Mouse (Mus musculus): ENCODE measurements at regions not wholly inside any gene's neighbourhood (a gene's known extent, or its start where the extent isn't known, plus 50 kb on each side); places are given as distances from the start of the nearest gene placed in this dataset.
A peak's percentile ranks its signal among the peaks of the same experiment; 100 is the strongest.

DNA sequence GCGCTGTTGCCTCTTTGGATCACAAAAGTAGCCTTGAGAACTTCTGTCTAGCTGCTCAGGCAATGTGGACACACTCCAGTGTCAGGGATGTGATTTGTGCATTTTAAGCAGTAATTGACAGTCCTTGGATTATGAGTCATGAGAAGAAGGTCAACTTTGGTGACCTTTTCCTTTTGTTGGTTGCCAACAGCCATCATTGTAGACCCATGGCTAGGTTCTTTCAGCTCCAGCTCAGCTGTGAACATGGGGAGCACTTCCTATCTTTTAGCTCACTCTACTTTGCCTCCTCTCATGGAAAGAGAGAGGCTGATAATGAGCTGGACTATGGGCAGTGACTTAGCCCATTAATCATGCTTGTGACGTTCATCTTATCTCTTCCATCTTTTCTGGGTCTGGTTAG lies 602.8 kb downstream of the Ets1 start:
- DNase-seq = no peak

DNA sequence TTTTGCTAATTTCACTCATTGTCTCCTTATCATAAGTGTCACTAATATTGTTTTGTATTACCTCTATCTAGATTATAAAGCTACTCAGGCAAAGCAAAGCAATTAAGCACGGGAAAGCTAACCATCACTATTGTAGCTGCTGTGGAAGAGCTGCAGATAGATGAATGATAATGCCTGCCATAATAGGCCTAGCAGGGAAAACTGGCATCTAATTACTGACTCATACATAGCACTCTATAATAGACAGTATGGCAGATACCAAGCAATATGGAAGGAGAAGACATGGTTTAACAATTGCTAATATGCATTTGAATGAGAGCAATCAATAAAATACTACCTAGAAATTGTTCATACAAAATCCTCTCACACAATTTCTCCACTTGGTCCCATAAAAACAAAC lies 604.5 kb downstream of the Ets1 start:
- no peak for DNase-seq

DNA sequence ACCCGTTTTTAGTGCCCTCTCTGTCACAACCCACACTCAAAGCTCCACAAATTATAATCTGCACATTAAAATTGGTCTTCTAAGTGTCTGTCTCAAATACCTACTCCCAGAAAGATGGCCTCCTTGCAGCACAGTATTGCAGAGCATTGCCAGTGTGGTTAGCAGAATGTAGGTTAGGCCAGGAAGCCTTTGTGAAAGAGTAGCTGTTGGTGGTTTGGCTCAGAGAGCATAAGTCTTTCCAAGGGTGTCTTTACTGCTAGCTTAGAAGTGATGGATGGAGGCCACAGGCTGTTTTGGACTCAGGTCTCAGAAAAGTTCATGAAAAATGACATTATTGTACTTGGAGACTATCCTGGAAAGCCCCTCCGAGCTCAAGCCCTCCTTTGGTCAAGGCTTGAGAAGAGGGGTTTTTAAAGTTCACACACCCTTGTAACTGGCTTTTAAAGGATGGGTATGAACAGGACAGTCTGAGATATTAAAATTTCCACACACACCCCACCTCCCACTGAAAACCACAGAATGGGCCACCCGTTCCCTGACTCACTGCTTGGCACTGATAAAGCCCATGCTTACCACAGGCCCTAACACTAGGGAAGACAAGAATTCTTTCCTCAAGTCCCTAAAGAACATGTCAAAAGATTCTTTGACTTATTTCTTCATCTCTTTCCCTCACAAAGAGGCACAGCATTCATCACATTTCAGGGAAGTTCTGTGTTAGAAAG lies 605.1 kb downstream of the Ets1 start:
- DNase-seq = no peak

DNA sequence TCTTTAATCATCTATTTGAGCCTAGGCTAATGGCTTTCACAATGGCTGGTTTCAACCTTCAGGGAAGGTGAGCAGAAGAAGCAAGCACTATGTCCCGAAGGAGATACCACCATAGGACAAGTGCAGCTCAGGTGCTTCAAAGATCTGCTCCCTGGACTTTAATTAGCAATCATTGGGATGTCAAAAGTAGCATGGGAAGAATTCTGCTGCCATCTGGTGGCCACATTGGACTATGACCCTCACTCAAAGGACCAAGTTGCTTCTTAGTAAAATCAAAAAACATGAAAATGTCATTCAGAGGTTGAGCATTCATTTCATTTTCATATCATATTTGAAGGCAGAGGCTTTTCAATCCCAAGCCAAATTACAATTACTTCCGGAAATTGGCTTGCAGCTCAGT lies 610.9 kb downstream of the Ets1 start:
- peak; percentile 64 for DNase-seq

DNA sequence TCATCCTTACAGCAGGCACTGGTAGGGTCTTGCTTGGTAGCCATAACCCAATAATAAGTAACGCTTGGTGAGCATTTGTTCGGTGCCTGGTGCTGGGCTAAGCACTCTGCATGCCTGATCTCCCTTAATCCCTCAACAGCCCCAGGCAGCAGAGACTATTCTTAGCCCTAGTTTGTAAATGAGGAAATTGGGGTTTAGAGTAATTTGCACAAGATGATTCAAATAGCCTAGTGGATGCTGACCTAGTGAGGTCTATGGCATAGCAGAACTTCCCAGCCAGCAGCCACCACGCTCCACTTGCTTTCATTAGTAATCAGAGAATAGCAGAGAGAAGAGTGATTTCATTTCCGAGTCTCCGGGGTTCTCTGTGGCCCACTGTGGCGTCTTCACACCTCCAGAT lies 622.2 kb downstream of the Ets1 start:
- no peak for DNase-seq

DNA sequence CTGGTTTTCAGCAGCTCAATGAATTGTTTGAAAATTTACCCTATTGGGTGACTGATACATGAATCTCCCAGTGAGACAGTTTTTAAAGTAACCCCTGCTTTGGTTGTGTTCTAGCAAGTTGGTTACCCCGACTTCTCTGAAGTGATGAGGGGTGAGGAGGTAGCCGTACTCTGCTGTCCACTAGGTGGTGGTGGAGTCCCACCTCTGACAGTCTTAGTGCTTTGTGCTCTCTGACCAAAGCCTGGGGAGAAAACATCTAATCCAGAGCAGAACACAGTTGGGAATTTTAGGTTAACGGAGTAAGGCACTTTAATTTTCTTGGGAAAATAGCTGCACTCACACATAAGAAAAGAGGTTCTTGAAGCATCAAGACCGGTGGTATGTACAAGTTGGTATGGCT lies 624.1 kb downstream of the Ets1 start:
- DNase-seq = peak; percentile 30

DNA sequence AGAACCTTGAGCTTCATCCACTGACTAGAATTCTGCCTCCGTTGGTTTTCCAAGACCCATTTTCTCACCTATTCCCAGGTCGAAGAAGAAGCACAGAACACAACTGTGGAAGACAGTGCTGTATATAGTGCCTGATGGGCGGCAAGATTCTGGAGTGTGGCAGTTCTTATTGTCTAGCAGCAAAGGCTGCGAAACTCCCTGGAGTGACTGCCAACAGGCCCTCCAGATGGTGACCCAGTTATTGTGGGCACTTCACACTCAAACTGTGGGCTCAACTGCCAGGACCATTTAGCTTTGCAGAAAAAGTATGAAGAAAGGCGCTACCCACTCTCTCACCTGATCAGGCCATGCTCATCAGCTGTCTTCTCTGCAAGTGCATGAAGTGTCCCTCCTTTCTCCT lies 653.4 kb downstream of the Ets1 start:
- no peak for DNase-seq

DNA sequence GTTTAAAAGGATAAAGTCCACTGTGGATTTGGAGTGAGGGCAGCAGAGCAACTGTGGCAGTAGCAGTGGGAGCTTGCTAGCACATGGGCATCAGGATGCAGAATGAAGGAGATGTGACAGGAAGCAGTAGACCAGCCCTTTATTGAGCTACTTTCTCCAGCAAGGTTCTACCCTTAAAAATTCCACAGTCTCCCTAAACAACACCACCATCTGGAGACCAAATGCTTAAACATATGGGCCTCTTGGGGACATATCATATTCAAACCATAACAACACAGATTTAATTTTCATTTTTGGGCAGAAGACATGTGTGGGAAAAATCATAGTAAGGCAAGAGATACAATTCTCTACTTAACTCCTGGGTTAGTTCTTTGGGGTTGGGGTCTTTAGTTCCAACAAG lies 656.1 kb downstream of the Ets1 start:
- no peak for DNase-seq

DNA sequence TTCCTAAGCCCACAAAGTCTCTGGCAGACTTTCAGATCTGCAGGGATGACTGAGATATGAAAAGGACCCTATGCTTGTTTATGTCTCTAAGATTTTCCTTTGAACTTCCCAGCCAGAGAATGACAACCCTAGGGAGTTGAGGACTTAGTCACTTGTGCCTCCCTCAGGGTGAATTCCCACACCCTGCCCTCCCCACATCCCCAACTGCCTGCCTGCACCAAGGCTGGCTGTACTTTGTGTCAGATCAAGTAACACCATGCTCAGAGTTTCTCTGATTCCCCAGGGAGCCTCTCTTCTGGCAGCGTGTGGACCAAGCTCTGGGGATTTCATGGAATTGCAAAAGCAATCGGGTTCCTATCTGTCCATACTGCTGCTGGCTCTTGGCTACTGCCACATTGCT lies 659.9 kb downstream of the Ets1 start:
- peak; percentile 4 for DNase-seq

DNA sequence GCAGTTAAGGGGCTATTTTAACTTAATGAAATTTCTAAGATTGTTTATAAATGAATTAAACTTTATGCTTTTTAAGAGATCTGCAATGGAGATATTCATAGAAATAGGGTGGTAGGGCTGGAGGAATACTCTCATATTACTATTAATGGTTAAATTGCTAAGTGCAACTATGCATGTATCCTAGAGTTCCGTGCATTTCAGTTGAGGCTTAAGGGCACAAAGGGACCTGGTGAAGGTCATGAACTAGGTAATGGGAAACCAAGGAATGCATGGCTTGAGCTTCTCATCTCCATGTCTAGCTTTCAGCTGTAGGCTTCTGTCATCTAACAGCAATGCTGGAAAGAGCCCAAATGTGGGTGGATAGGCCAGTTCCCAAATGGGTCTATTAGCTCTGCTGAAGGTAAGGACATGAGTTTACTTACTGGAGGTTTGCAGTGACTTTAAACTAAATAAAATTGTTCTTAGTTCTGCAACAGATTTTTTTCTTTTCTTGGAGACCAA lies 683.6 kb downstream of the Ets1 start:
- DNase-seq = no peak

DNA sequence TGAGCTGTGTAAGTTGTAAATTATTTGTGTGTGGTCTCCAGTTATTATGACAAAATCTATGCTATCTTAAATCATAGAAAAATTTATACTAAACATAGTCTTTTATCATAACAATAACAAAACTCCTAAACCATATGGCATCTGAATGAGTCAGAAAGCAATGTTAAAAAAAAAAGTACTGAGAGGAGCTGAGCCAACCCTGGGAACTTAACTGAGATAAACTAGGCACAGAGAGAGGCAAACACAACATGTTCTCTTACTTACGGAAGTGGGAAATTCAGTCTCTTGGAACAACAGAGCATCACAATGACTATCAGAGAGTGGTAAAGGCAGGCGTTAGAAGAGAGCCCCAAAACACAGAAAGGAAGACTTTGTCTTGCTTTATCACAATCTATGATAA lies 691.7 kb downstream of the Ets1 start:
- DNase-seq = no peak

DNA sequence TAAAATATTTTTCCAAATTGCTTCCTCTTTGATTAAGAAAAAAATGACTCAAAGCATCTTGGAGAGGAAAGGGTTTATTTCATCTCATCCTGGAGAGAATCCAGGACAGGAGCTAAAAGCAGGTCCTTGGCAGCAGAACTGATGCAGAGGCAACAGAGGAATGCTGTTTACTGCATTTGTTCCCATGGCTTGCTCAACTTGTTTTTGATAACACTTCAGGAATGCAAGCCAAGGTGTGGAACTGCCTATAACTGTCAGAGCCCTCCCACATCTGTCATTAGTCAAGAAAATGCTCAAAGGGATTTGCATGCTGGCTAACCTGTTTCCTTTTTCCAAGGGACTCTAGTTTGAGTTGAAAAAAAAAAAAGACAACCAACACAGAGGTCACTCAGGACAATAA lies 714.2 kb downstream of the Ets1 start:
- DNase-seq = no peak

DNA sequence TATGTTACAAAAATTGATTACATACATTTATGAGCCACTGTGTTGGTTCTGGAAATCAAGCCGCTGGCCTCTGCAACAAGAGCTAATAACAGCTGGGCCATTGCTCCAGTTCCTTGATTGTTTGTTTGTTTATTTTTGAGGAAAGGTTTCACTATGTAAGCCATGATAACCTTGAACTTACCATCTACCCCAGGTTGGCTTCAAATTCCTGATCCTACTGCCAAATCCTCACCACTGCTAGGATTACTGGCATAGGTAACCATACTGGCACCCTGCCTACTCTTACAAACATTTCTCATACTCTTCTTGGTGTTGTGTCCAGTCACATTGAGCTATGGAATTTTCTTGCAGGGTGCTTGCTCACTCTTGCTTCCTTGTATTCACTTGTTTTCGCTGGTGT lies 720.6 kb downstream of the Ets1 start:
- no peak for DNase-seq

DNA sequence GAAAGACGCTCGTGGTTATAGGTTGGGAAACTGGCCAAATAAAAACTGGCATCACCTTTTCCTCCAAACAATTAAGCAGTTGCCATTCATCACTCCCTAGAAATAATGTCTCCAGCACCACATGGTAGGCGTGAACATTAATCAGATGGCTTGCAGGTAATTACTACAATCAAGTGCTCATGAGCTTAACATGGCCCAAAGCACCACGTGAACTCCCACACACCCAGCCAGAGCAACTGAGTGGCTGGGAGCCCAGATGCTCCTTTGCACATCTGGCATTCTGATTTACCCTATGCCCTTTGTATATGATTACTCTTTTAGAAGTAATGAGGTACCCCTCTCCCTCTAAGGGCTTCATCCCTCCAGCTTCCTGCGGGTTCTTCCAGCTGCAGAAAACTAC lies 724.9 kb downstream of the Ets1 start:
- no peak for DNase-seq

DNA sequence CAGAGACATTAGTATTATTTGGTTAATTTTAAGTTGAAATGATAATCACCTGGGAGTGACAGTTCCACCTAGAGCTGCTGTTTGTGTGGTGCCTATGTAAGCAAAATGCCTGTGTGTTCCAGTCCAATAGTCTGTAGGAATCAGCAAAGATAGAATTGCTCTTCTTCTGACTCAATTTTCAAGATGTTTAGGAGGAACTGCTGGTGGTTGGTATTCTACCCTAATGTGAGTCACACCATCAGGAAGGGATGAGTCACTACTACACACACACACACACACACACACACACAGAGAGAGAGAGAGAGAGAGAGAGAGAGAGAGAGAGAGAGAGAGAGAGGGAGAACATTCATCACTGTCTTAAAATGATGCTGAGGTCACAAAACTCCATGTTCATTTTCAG lies 753.1 kb downstream of the Ets1 start:
- DNase-seq = no peak

DNA sequence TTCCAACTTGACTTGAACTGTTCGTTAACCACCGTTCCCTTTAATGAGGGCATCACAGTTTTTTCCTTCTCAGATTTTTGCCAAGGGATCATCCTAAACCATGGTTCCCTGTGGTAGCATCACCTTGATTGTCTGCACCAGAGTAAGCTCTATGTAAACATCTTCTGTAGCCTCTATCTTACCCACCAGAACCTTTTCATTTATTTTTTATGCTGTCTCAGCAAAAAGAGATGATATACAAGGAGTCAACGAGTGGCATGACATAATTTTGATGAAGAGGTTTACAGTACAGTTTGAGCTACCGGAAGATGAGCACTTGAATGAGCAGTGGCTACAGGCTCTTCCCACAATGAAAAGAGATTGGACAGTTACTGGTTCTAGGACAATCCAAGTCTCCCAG lies 768.7 kb downstream of the Ets1 start:
- no peak for DNase-seq

DNA sequence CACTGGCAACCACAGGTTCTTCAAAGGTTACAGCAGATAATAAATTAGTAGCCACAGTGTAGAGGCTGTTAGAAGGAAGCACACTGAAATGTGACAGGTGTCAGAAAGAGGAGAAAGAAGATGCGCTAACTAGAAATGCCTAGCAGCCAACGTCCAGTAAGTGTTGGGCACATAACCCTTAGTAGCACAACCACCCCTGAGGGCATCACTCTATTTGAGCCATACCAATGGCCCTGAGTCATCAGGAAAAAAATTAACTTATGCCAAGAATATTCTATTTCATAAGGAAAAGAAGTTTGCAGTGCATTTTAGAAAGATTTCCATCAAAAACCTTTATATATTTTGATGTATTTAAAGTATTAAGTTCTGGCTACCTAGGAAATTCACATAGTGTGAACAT lies 771.5 kb downstream of the Ets1 start:
- no peak for DNase-seq

DNA sequence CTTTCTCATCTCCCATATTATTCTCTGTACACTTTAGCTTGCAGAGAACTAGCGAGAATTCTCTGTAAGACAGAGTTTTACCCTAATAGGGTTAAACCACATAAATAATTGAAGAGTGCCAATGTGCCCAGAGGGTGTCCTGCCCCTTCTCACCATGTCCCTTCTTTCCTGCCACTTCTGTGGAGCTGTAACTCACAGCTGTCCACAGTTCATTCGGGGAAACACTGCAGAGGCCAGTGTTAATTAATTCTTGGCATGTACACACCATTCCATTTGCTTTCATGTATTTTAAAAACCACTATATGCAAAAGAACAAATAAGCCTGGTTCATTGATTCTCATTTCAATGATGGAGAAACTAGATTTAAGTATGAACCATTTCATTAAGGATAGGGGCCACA lies 787.8 kb downstream of the Ets1 start:
- DNase-seq = no peak

DNA sequence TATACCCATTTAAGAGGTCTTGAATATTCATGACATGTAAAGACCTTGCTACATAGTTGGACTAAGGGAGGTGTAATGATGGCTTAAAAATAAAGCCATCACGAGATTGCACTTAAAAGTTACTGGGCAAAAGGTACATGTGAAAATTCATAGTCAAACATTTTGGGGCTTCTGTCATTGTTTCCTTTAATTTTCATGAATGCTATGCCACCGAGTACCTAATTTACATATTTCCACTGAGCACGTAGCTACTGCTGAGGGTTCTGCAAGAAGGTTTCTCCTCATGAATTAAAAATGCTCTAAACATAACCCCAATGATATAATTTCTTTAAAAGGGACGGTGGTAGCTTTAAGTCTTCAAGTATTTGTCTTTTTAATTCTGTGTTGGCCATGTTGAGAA lies 800.4 kb downstream of the Ets1 start:
- DNase-seq = no peak

DNA sequence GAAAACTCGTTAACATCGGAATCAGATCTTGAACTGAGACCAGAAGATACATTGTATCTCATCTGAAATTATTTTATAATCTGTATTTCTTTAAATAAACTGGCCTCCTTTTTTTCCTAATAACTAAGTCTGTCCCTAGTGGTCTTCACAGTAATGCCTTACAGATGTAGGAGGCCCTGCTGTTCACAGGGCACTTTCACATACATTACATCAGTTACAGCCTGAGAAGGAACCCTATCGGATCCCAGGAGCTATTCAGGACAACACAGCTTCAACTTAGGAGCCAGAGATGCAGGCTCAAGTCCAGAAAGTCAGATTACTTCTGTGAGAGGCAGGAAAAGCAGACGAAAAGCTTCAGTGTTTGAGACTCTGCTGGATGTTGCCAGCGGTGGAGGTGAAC lies 806.2 kb downstream of the Ets1 start:
- DNase-seq = no peak

DNA sequence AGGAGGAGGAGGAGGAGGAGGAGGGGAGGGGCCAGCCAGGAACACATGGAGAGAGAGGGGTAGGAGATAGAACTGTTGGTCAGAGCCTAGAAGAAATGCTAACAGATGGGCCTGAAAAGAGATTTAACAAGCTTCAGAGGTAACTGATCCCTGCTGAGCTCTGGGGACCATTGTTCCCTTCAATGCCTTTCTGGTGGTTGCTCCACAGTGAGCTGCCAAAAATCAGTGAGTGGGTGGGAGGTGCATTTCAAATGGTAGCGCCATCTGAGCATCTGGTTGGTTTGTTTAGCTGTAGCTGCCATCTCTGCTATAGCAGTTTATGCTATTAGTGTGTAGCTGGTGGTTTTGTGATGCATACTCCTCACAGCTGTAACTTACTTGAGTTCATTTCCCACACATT lies 809.9 kb downstream of the Ets1 start:
- no peak for DNase-seq

DNA sequence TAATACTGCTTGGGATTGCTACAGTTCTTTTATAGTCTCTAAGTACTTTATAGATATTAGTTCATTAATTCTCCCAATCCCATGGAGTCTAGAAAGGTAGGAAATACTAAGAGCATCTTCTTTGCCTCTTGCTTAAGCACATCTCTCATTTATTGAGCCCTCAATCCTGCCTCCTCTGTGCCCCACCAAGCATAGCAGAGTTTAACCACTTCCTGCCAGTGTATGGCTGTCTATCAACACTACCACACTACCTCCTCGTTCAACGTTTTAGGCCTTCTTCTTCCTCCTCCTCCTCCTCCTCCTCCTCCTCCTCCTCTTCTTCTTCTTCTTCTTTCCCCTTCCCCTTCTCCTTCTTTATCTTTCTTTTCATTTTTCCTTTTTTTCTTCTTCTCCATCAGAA lies 839.1 kb downstream of the Ets1 start:
- no peak for DNase-seq

DNA sequence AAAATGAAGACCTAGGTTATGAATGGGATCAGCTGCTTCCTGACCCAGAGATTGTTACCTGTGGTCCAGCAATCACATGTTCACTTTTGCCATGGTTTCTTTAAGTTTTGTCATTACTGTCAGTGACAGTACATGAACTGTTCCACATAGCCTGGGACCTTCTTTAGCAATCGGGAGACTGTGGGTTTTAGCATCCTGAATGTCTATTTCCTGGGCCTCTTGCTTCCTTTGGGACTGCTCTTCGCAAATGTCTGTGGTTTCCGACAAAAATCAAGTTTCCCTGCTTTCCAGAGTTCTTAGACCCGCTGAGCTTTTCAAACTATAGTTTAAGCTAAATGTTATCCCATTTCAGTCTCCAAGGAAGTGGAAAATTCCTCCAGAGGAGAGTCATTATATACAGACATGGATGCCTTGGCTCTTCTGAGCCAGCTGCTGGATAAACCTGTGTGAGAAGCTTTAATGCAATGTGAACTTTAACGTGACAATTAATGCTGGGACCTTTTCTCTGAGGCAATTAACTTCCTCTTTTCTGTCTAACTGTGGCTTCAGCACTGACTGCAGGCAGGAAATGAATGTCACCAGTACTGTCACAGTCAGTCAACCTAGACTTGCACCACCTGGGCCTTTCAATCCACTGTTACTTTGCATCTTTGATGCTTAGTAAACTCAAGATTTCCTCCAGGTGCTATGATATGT lies 847.0 kb downstream of the Ets1 start:
- DNase-seq = peak; percentile 9

DNA sequence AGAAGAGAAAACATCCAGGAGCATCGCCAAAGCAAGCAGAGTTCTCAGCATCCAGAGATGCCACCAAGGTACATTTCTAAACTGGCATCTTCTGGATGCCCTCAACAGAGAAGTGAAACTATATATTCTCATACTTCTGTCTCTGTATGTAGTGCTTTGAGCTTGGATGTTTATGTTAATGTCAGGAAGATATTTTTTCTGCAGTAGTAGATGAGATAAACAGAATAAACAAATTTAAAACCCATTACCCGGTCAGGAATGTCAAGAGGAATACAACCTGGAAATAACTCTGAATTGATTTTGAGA lies 847.5 kb downstream of the Ets1 start:
- DNase-seq = no peak
